In the genomic region with DNA sequence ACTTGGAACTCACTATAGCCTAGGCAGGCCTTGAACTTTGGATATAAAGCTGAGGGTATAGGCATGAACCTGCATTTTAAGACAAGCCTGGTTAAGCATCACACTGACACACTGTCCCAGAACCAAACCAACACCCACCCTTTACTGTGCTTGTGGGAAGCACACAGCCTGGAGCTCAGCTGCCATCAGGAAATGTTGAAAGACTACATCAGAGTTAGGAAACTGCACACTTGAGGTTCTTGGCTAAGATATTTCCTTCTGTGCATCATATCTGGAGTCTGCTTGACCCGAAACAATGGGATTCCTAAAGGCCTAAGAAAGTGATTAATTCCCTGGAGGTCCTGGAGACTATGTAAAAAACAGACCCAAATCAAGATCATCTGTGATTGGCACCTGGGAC, we compare ENCODE assay signal across 8 mouse cellular contexts. TPM values are rescaled to one million over a fixed set of nuclear protein-coding genes. Genes with fewer than 3 reads are reported as not detected.
A peak's percentile ranks its signal among the peaks of the same experiment; 100 is the strongest.
DNase-seq lines count a peak whose midpoint lies in the region; ATAC-seq lines count a peak whose summit lies in the region.

No protein-coding gene starts in this region.

- H3K9me3 ChIP-seq in kidney, embryonic 15.5 days (replicated peaks): no peaks in the 10 kb centered on the region
- no peaks in the 10 kb centered on the region for H3K9me3 ChIP-seq in forebrain, embryonic 12.5 days
- H3K9me3 ChIP-seq in liver, embryonic 13.5 days (replicated peaks): no peaks in the 10 kb centered on the region
- H3K9me3 ChIP-seq in neural tube, embryonic 13.5 days: no peaks in the 10 kb centered on the region

- H3K27me3 ChIP-seq in kidney, embryonic 15.5 days: no peaks in the 10 kb centered on the region
- no peaks in the 10 kb centered on the region for H3K27me3 ChIP-seq in forebrain, embryonic 12.5 days
- H3K27me3 ChIP-seq in liver, embryonic 13.5 days: no peaks in the 10 kb centered on the region
- H3K27me3 ChIP-seq in neural tube, embryonic 13.5 days: no peaks in the 10 kb centered on the region

- H3K4me2 ChIP-seq in kidney, embryonic 15.5 days: peak overlapping the region; percentile 88
- H3K4me2 ChIP-seq in forebrain, embryonic 12.5 days: peak overlapping the region; percentile 95
- peak overlapping the region; percentile 97 for H3K4me2 ChIP-seq in liver, embryonic 13.5 days
- H3K4me2 ChIP-seq in neural tube, embryonic 13.5 days: peak overlapping the region; percentile 96

- peak overlapping the region; percentile 93; the same call in 1 of the 2 replicates for H3K4me3 ChIP-seq in kidney, embryonic 15.5 days (replicated peaks)
- peak overlapping the region; percentile 90; the same call in 1 of the 2 replicates for H3K4me3 ChIP-seq in forebrain, embryonic 12.5 days (replicated peaks)
- peak overlapping the region; percentile 94 for H3K4me3 ChIP-seq in liver, embryonic 13.5 days (replicated peaks)
- H3K4me3 ChIP-seq in neural tube, embryonic 13.5 days: peak overlapping the region; percentile 85

- H3K27ac ChIP-seq in kidney, embryonic 15.5 days: no peak overlapping the region
- no peak overlapping the region for H3K27ac ChIP-seq in forebrain, embryonic 12.5 days
- 0 out of 2 replicates have a peak overlapping the region, but pooled peaks have one; percentile 90 for H3K27ac ChIP-seq in liver, embryonic 13.5 days
- no peak overlapping the region for H3K27ac ChIP-seq in neural tube, embryonic 13.5 days (replicated peaks)

- peaks cover 36% of the 10 kb centered on the region for H3K4me1 ChIP-seq in kidney, embryonic 15.5 days
- H3K4me1 ChIP-seq in forebrain, embryonic 12.5 days: peaks cover 27% of the 10 kb centered on the region
- peaks cover 39% of the 10 kb centered on the region for H3K4me1 ChIP-seq in liver, embryonic 13.5 days (replicated peaks)
- H3K4me1 ChIP-seq in neural tube, embryonic 13.5 days (replicated peaks): peaks cover 31% of the 10 kb centered on the region

- WGBS in kidney, embryonic 15.5 days: 79% methylated on average over 1 of the region's 1 CpGs
- WGBS in forebrain, embryonic 12.5 days: 78% methylated on average over 1 of the region's 1 CpGs
- WGBS in liver, embryonic 13.5 days (ENCODE audit: insufficient replicate concordance): 62% methylated on average over 1 of the region's 1 CpGs
- 92% methylated on average over 1 of the region's 1 CpGs for WGBS in neural tube, embryonic 13.5 days

- H3K9ac ChIP-seq in kidney, embryonic 15.5 days: peak overlapping the region; percentile 91; the same call in 1 of the 2 replicates
- peak overlapping the region; percentile 92; the same call in 1 of the 2 replicates for H3K9ac ChIP-seq in forebrain, embryonic 12.5 days
- H3K9ac ChIP-seq in liver, embryonic 13.5 days: peak overlapping the region; percentile 95
- H3K9ac ChIP-seq in neural tube, embryonic 13.5 days: peak overlapping the region; percentile 93

- ATAC-seq in kidney, embryonic 15.5 days (replicated peaks; ENCODE audit: low FRiP score): no peak
- no peak for ATAC-seq in forebrain, embryonic 12.5 days (ENCODE audit: low FRiP score)
- no peak for ATAC-seq in liver, embryonic 13.5 days (ENCODE audit: low read depth)
- ATAC-seq in neural tube, embryonic 13.5 days (ENCODE audit: low read depth): no peak

- DNase-seq in kidney, postnatal 14 days: no peak
- no peak for DNase-seq in liver, embryonic 13.5 days
- no peak for DNase-seq in right cerebral cortex, postnatal 14 days
- DNase-seq in urinary bladder, adult 2 months (ENCODE audit: low spot score): no peak
- no peak for DNase-seq in urinary bladder, postnatal 25 days (ENCODE audit: low spot score)

- peaks cover 11% of the 10 kb centered on the region; the same call in 1 of the 2 replicates for H3K36me3 ChIP-seq in kidney, embryonic 15.5 days
- 0 out of 2 replicates have a peak, but pooled peaks cover 3% of the 10 kb centered on the region for H3K36me3 ChIP-seq in forebrain, embryonic 12.5 days (replicated peaks)
- H3K36me3 ChIP-seq in liver, embryonic 13.5 days: peaks cover 9% of the 10 kb centered on the region
- no peaks in the 10 kb centered on the region for H3K36me3 ChIP-seq in neural tube, embryonic 13.5 days

RNA-seq across cellular contexts. Expression of a gene that starts 1.7 kb away (rescaled TPM):
- polyA plus RNA-seq in kidney, embryonic 15.5 days (2015; fragmentation: Nextera tagmentation; extraction: Ambion mirVana): 14.3 and 18.6 TPM in 2 replicates
- 24.8 and 25.9 TPM in 2 replicates for polyA plus RNA-seq in forebrain, embryonic 12.5 days (2016; fragmentation: Nextera tagmentation; extraction: Ambion mirVana)
- 8.3 and 11.2 TPM in 2 replicates for polyA plus RNA-seq in liver, embryonic 13.5 days (2015; fragmentation: Nextera tagmentation; extraction: Ambion mirVana)
- polyA plus RNA-seq in neural tube, embryonic 13.5 days (2015; fragmentation: Nextera tagmentation; extraction: Ambion mirVana): 16.0 and 17.9 TPM in 2 replicates
- 12.0 and 12.7 TPM in 2 replicates for polyA plus RNA-seq in urinary bladder, adult 2 months (2012; rRNA removed)

RNA-seq across cellular contexts. Expression of a gene that starts 4.5 kb away (rescaled TPM):
- polyA plus RNA-seq in kidney, embryonic 15.5 days (2015; fragmentation: Nextera tagmentation; extraction: Ambion mirVana): 131 and 136 TPM in 2 replicates
- polyA plus RNA-seq in forebrain, embryonic 12.5 days (2016; fragmentation: Nextera tagmentation; extraction: Ambion mirVana): 160 and 169 TPM in 2 replicates
- 101 and 103 TPM in 2 replicates for polyA plus RNA-seq in liver, embryonic 13.5 days (2015; fragmentation: Nextera tagmentation; extraction: Ambion mirVana)
- 242 and 259 TPM in 2 replicates for polyA plus RNA-seq in neural tube, embryonic 13.5 days (2015; fragmentation: Nextera tagmentation; extraction: Ambion mirVana)
- 122 and 128 TPM in 2 replicates for polyA plus RNA-seq in urinary bladder, adult 2 months (2012; rRNA removed)
